11 mouse cellular contexts compared by ENCODE assay signal in genomic region chr1:19109711-19110110, GRCm38 (mm10). TPM values are rescaled to one million over a fixed set of nuclear protein-coding genes. Genes with fewer than 3 reads are reported as not detected.
DNase-seq lines count a peak whose midpoint lies in the region; ATAC-seq lines count a peak whose summit lies in the region.
"Had no signal": no experiment of that assay in that cellular context is flagged by ENCODE, and none has a peak within 500 bp of the region (broad histone marks: within the 10 kb centered on the region; RNA-seq: fewer than 3 reads in every experiment).

No protein-coding gene starts in this region.

- peak; percentile 3 for DNase-seq in urinary bladder, postnatal 14 days (ENCODE audit: low spot score)
- DNase-seq in urinary bladder, postnatal 25 days (ENCODE audit: low spot score) = no peak
- DNase-seq in layer of hippocampus, postnatal 36 days = no peak
- DNase-seq in cerebellum, adult 9-10 months = no peak
- DNase-seq in right cerebral cortex, postnatal 14 days = no peak
- DNase-seq: lung, postnatal 14 days; spleen, adult 18-20 months had no signal

- no peak overlapping the region for H3K9ac ChIP-seq in forebrain, embryonic 12.5 days
- H3K9ac ChIP-seq in forebrain, embryonic 15.5 days (replicated peaks) = no peak overlapping the region
- no peak overlapping the region for H3K9ac ChIP-seq in limb, embryonic 13.5 days

- WGBS in forebrain, embryonic 12.5 days = under 1% methylated on average over 16 of the region's 16 CpGs
- WGBS in forebrain, embryonic 15.5 days = under 1% methylated on average over 16 of the region's 16 CpGs
- under 1% methylated on average over 16 of the region's 16 CpGs for WGBS in limb, embryonic 13.5 days

- peaks cover under 1% of the 10 kb centered on the region; the same call in 1 of the 2 replicates for H3K4me1 ChIP-seq in forebrain, embryonic 12.5 days
- no peaks in the 10 kb centered on the region for H3K4me1 ChIP-seq in forebrain, embryonic 15.5 days
- H3K4me1 ChIP-seq in limb, embryonic 13.5 days = no peaks in the 10 kb centered on the region

- peak; percentile 50; the same call in 1 of the 2 replicates for ATAC-seq in forebrain, embryonic 12.5 days (ENCODE audit: low FRiP score)
- ATAC-seq in forebrain, embryonic 15.5 days (replicated peaks) = no peak
- peak; percentile 66; the same call in 1 of the 2 replicates for ATAC-seq in limb, embryonic 13.5 days (ENCODE audit: low FRiP score, low read depth)
- ATAC-seq: intestine, postnatal 0 days had no signal

- no peak overlapping the region for H3K4me2 ChIP-seq in forebrain, embryonic 12.5 days
- H3K4me2 ChIP-seq in forebrain, embryonic 15.5 days (replicated peaks) = no peak overlapping the region
- H3K4me2 ChIP-seq in limb, embryonic 13.5 days (replicated peaks) = no peak overlapping the region

- H3K27ac ChIP-seq in forebrain, embryonic 12.5 days = no peak overlapping the region
- H3K27ac ChIP-seq in forebrain, embryonic 15.5 days (replicated peaks) = no peak overlapping the region
- no peak overlapping the region for H3K27ac ChIP-seq in limb, embryonic 13.5 days

- peaks cover 88% of the 10 kb centered on the region for H3K27me3 ChIP-seq in forebrain, embryonic 12.5 days
- H3K27me3 ChIP-seq in forebrain, embryonic 15.5 days = peaks cover 83% of the 10 kb centered on the region
- peaks cover 98% of the 10 kb centered on the region for H3K27me3 ChIP-seq in limb, embryonic 13.5 days

- H3K36me3 ChIP-seq in forebrain, embryonic 12.5 days (replicated peaks) = no peaks in the 10 kb centered on the region
- H3K36me3 ChIP-seq in forebrain, embryonic 15.5 days = no peaks in the 10 kb centered on the region
- H3K36me3 ChIP-seq in limb, embryonic 13.5 days = no peaks in the 10 kb centered on the region

- H3K4me3 ChIP-seq in forebrain, embryonic 12.5 days (replicated peaks) = no peak overlapping the region
- H3K4me3 ChIP-seq in forebrain, embryonic 15.5 days = no peak overlapping the region
- H3K4me3 ChIP-seq in limb, embryonic 13.5 days = no peak overlapping the region

- H3K9me3 ChIP-seq in forebrain, embryonic 12.5 days = no peaks in the 10 kb centered on the region
- no peaks in the 10 kb centered on the region for H3K9me3 ChIP-seq in forebrain, embryonic 15.5 days
- H3K9me3 ChIP-seq in limb, embryonic 13.5 days = no peaks in the 10 kb centered on the region

RNA-seq across cellular contexts. Expression of gene Tfap2d, which starts 6.9 kb away (rescaled TPM):
- polyA plus RNA-seq in forebrain, embryonic 12.5 days (2016; fragmentation: Nextera tagmentation; extraction: Ambion mirVana) = 0.91 and 3.4 TPM in 2 replicates
- 14.7 and 16.7 TPM in 2 replicates for polyA plus RNA-seq in forebrain, embryonic 15.5 days (2015; fragmentation: Nextera tagmentation; extraction: Ambion mirVana)
- 0.08 and 0.14 TPM in 2 replicates for polyA plus RNA-seq in limb, embryonic 13.5 days (2015; fragmentation: Nextera tagmentation; extraction: Ambion mirVana)
- total RNA-seq in layer of hippocampus, postnatal 36 days (2021) = not detected
- polyA plus RNA-seq: intestine, postnatal 0 days had no signal
